Mouse (Mus musculus) adrenal gland, postnatal 14 days (tissue): Measurements from ENCODE around the gene Pdzk1ip1. TPM values are rescaled to one million over a fixed set of nuclear protein-coding genes. Genes with fewer than 3 reads are reported as not detected.
A peak's percentile ranks its signal among the peaks of the same experiment; 100 is the strongest.

Source experiments
- DNase-seq: peaks from one replicate; pipeline ENCODE4 v3.0.0; 2021; ENCODE audit warnings: mixed read lengths
- long read RNA-seq, 2 experiments: library from polyadenylated mRNA; stranded (forward); transcript quantifications; one replicate each; pipeline ENCODE4 v2.0.0; 2021
- total RNA-seq: library from RNA; stranded (reverse); gene quantifications from 2 replicates; pipeline ENCODE4 v1.2.3, GENCODE M21; 2021

The Pdzk1ip1 gene
- 0.53 and 2.4 TPM in 2 replicates for total RNA-seq
- long read RNA-seq, experiment 1, partial matches to known transcripts = 0 of 1 reads
- long read RNA-seq, experiment 1, other reads (novel, unspliced or antisense) = 0 of 1 reads
- long read RNA-seq, experiment 2 = 0 reads

GRCm38 (mm10) chr4:115088611-115089338 is at the start of gene Pdzk1ip1:
Gene Pdzk1ip1 (plus strand): TSS chr4:115088708.
- no peak for DNase-seq

- DNase-seq = no peak
Measured at GRCm38 (mm10) chr4:115045621-115046020, 42.9 kb upstream of the Pdzk1ip1 start.

- peak; percentile 64 for DNase-seq
Measured at GRCm38 (mm10) chr4:115047750-115048149, 40.8 kb upstream of the Pdzk1ip1 start.

- no peak for DNase-seq
Measured at GRCm38 (mm10) chr4:115048190-115048589, 40.3 kb upstream of the Pdzk1ip1 start.

- no peak for DNase-seq
Measured at GRCm38 (mm10) chr4:115051245-115051644, 37.3 kb upstream of the Pdzk1ip1 start.

GRCm38 (mm10) chr4:115052343-115053005 is 36.0 kb upstream of the Pdzk1ip1 start:
- DNase-seq = peak; percentile 78

GRCm38 (mm10) chr4:115055044-115055443 is 33.5 kb upstream of the Pdzk1ip1 start:
- no peak for DNase-seq

GRCm38 (mm10) chr4:115055691-115056090 is 32.8 kb upstream of the Pdzk1ip1 start:
- no peak for DNase-seq

- DNase-seq = peak; percentile 52
Measured at GRCm38 (mm10) chr4:115056371-115056920, 32.1 kb upstream of the Pdzk1ip1 start, which contains the start of gene Tal1. Gene Tal1 (plus strand): TSS chr4:115056426.

GRCm38 (mm10) chr4:115056921-115057673 is 31.4 kb upstream of the Pdzk1ip1 start:
- DNase-seq = peak; percentile 37

GRCm38 (mm10) chr4:115057674-115058316 is 30.7 kb upstream of the Pdzk1ip1 start:
- no peak for DNase-seq

- peak; percentile 30 for DNase-seq
Measured at GRCm38 (mm10) chr4:115058317-115058761, 30.2 kb upstream of the Pdzk1ip1 start.

GRCm38 (mm10) chr4:115058871-115059590 is 29.5 kb upstream of the Pdzk1ip1 start:
- no peak for DNase-seq

GRCm38 (mm10) chr4:115059871-115060270 is 28.6 kb upstream of the Pdzk1ip1 start:
- no peak for DNase-seq

- no peak for DNase-seq
Measured at GRCm38 (mm10) chr4:115060753-115061152, 27.8 kb upstream of the Pdzk1ip1 start.

- DNase-seq = no peak
Measured at GRCm38 (mm10) chr4:115062540-115062874, 26.0 kb upstream of the Pdzk1ip1 start.

- DNase-seq = peak; percentile 59
Measured at GRCm38 (mm10) chr4:115062875-115063517, 25.5 kb upstream of the Pdzk1ip1 start.

GRCm38 (mm10) chr4:115063518-115064239 is 24.8 kb upstream of the Pdzk1ip1 start:
- no peak for DNase-seq

- no peak for DNase-seq
Measured at GRCm38 (mm10) chr4:115071668-115072067, 16.8 kb upstream of the Pdzk1ip1 start.

- no peak for DNase-seq
Measured at GRCm38 (mm10) chr4:115074789-115075188, 13.7 kb upstream of the Pdzk1ip1 start.
